Mouse (Mus musculus): ENCODE data around the gene Galnt18. TPM values are rescaled to one million over a fixed set of nuclear protein-coding genes. Genes with fewer than 3 reads are reported as not detected.

Gene Galnt18
- polyA plus RNA-seq, 1 experiment from 2014 or later: 7.8 TPM

GRCm38 (mm10) chr7:111804646-111805045 lies 24.9 kb upstream of the Galnt18 start:
- Histone ChIP-seq H3K4me1 (replicated peaks; ENCODE audit: control insufficient read depth, insufficient read depth, low read length) (no peaks in the 10 kb centered on the region), H3K4me3 (ENCODE audit: low read depth, low read length) (no peak overlapping the region), H3K27me3 (replicated peaks; ENCODE audit: control insufficient read depth, insufficient read depth, low read length) (no peaks in the 10 kb centered on the region), H3K27ac (ENCODE audit: low read depth, low read length) (no peak overlapping the region), H3K9me3 (ENCODE audit: control insufficient read depth) (no peaks in the 10 kb centered on the region), H3K36me3 (ENCODE audit: control insufficient read depth, insufficient read depth) (no peaks in the 10 kb centered on the region), H3K4me2 (replicated peaks; ENCODE audit: low read depth) (no peak overlapping the region), H3K9ac (ENCODE audit: low read depth, low read length) (no peak overlapping the region)
- WGBS: 85% methylated on average over 4 of the region's 4 CpGs
- no peak for TF ChIP-seq CTCF (IDR thresholded peaks at IDR 0.05; ENCODE audit: low read depth)
- ATAC-seq: no peak

DNA sequence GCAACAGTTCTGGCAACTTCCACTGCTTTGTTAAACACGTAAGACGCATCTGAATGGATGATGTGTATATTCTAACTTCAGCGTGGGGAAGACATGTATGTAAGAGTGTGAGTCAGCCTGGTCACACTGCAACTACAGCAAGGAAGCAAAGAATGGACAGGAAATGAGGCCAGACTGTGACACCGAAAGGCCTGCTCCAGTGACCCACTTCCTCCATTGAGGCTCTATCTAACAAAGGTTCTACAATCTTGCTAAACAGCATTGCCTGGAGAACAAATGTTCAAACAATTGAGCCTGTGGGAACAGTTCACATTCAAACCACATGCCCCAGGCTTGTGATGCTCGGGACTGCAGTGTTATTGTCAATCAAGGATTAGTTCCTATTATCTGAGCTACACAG lies 21.0 kb upstream of the Galnt18 start:
- Histone ChIP-seq H3K27ac (ENCODE audit: low read depth, low read length) (no peak overlapping the region), H3K36me3 (ENCODE audit: control insufficient read depth, insufficient read depth) (no peaks in the 10 kb centered on the region), H3K9ac (ENCODE audit: low read depth, low read length) (no peak overlapping the region), H3K27me3 (replicated peaks; ENCODE audit: control insufficient read depth, insufficient read depth, low read length) (no peaks in the 10 kb centered on the region), H3K4me2 (replicated peaks; ENCODE audit: low read depth) (no peak overlapping the region), H3K4me1 (replicated peaks; ENCODE audit: control insufficient read depth, insufficient read depth, low read length) (no peaks in the 10 kb centered on the region; the same call in 1 of the 2 replicates), H3K4me3 (ENCODE audit: low read depth, low read length) (no peak overlapping the region), H3K9me3 (ENCODE audit: control insufficient read depth) (no peaks in the 10 kb centered on the region)
- TF ChIP-seq CTCF (IDR thresholded peaks at IDR 0.05; ENCODE audit: low read depth): no peak
- ATAC-seq: no peak
- WGBS: 71% methylated on average over 5 of the region's 5 CpGs

DNA sequence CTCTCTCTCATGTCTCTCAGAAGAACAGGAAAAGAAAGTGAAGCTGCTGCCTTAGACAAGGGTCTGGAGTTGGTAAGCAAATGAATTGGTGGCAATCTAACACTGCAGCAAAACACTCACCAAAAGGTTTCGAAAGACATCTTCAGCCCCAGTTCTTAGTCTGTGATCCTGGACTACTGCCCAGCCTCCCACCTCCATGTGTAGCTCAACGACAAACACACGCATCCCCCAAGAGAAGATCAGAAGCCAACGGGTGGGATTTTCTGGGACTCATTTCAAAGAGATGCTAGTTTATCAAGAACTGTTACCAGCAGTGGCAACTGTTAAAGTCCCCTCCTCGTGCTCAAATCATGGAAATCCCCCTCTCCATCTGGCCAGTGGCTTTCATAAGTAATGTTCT lies 20.3 kb upstream of the Galnt18 start:
- TF ChIP-seq CTCF (IDR thresholded peaks at IDR 0.05; ENCODE audit: low read depth): no peak
- H3K9me3 ChIP-seq (ENCODE audit: control insufficient read depth): no peaks in the 10 kb centered on the region
- no peaks in the 10 kb centered on the region; the same call in 1 of the 2 replicates for H3K4me1 ChIP-seq (replicated peaks; ENCODE audit: control insufficient read depth, insufficient read depth, low read length)
- no peak overlapping the region for H3K27ac ChIP-seq (ENCODE audit: low read depth, low read length)
- no peak for ATAC-seq
- H3K4me2 ChIP-seq (replicated peaks; ENCODE audit: low read depth): no peak overlapping the region
- no peaks in the 10 kb centered on the region for H3K36me3 ChIP-seq (ENCODE audit: control insufficient read depth, insufficient read depth)
- no peak overlapping the region for H3K4me3 ChIP-seq (ENCODE audit: low read depth, low read length)
- no peaks in the 10 kb centered on the region for H3K27me3 ChIP-seq (replicated peaks; ENCODE audit: control insufficient read depth, insufficient read depth, low read length)
- 85% methylated on average over 5 of the region's 5 CpGs for WGBS
- H3K9ac ChIP-seq (ENCODE audit: low read depth, low read length): no peak overlapping the region

DNA sequence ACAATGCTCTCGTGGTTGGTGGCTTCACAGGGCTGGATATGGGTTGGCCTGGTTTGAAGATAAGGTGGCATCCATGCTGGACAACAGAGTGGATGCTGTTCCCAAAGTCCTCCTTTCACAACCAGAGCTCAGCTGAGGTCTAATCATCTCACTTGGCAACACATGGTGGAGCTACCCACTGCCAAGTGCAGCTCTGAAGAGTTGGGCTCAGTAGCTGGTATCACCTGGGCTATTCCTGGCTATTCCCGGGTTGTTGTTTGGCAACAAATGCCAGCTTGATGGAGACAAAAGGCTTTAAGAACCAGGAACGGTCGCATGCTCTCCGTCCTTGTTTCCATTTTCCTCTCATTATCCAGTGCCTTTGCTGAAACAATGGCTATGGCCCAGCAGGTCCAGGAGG lies 19.2 kb upstream of the Galnt18 start:
- 73% methylated on average over 5 of the region's 5 CpGs for WGBS
- H3K9me3 ChIP-seq (ENCODE audit: control insufficient read depth): no peaks in the 10 kb centered on the region
- no peaks in the 10 kb centered on the region; the same call in 1 of the 2 replicates for H3K4me1 ChIP-seq (replicated peaks; ENCODE audit: control insufficient read depth, insufficient read depth, low read length)
- H3K4me2 ChIP-seq (replicated peaks; ENCODE audit: low read depth): no peak overlapping the region
- no peak overlapping the region for H3K4me3 ChIP-seq (ENCODE audit: low read depth, low read length)
- no peak for TF ChIP-seq CTCF (IDR thresholded peaks at IDR 0.05; ENCODE audit: low read depth)
- H3K27me3 ChIP-seq (replicated peaks; ENCODE audit: control insufficient read depth, insufficient read depth, low read length): no peaks in the 10 kb centered on the region
- no peaks in the 10 kb centered on the region for H3K36me3 ChIP-seq (ENCODE audit: control insufficient read depth, insufficient read depth)
- ATAC-seq: no peak
- no peak overlapping the region for H3K27ac ChIP-seq (ENCODE audit: low read depth, low read length)
- no peak overlapping the region for H3K9ac ChIP-seq (ENCODE audit: low read depth, low read length)

DNA sequence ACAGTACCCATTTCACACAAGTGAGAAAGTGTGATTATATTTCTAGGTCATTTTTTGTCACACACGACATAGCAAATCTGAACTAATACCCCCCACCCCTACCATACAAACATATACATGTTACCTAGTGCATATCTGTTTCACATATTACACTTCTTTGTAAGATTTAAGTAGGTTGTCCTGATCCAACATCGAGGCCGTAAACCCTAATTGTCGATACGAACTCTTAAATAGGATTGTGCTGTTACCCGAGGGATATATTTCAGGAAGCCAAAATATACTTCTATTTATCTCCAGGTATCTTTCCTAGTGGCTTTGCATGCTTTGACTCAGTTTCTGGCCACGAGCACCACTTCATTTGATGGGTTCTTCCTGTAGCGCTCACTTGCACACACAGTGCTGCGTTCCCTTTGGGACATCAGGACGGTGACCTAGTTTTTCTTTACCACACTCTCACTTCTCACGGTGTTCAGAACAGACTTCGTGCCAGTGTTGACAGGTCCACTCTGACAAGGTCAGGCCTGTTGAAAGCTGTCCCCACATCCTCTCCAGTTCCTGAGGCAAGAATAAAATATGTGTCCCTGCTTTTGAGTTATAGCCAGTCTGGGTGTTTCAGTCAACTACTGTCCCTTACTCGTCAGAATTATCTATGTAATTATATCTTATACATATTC lies 17.7 kb upstream of the Galnt18 start:
- no peak for TF ChIP-seq CTCF (IDR thresholded peaks at IDR 0.05; ENCODE audit: low read depth)
- H3K4me1 ChIP-seq (replicated peaks; ENCODE audit: control insufficient read depth, insufficient read depth, low read length): no peaks in the 10 kb centered on the region; the same call in 1 of the 2 replicates
- no peak overlapping the region for H3K4me3 ChIP-seq (ENCODE audit: low read depth, low read length)
- H3K4me2 ChIP-seq (replicated peaks; ENCODE audit: low read depth): no peak overlapping the region
- ATAC-seq: no peak
- H3K27ac ChIP-seq (ENCODE audit: low read depth, low read length): no peak overlapping the region
- H3K9me3 ChIP-seq (ENCODE audit: control insufficient read depth): no peaks in the 10 kb centered on the region
- 90% methylated on average over 13 of the region's 13 CpGs for WGBS
- no peak overlapping the region for H3K9ac ChIP-seq (ENCODE audit: low read depth, low read length)
- H3K27me3 ChIP-seq (replicated peaks; ENCODE audit: control insufficient read depth, insufficient read depth, low read length): no peaks in the 10 kb centered on the region
- H3K36me3 ChIP-seq (ENCODE audit: control insufficient read depth, insufficient read depth): no peaks in the 10 kb centered on the region

DNA sequence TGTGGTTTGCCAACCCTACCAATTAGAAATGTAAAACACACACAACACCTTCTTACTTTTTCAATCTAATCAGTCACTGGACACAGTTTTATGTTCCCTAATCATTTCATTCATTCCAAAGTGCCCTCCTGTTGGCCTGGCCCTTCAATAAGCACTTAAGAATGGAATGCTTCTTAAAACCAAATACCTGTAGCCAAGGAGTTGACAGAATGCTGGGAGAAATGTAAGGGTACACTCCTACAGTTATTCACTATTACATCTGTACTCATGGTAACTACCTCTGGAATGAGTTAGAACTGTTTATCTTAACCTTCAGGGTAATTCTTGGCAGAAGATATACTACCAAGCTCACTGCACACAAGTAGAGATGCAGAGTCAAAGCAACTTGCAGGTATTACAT lies 15.3 kb upstream of the Galnt18 start:
- H3K27me3 ChIP-seq (replicated peaks; ENCODE audit: control insufficient read depth, insufficient read depth, low read length): no peaks in the 10 kb centered on the region
- ATAC-seq: no peak
- H3K9ac ChIP-seq (ENCODE audit: low read depth, low read length): no peak overlapping the region
- TF ChIP-seq CTCF (IDR thresholded peaks at IDR 0.05; ENCODE audit: low read depth): no peak
- H3K9me3 ChIP-seq (ENCODE audit: control insufficient read depth): no peaks in the 10 kb centered on the region
- no peaks in the 10 kb centered on the region for H3K36me3 ChIP-seq (ENCODE audit: control insufficient read depth, insufficient read depth)
- no peaks in the 10 kb centered on the region; the same call in 1 of the 2 replicates for H3K4me1 ChIP-seq (replicated peaks; ENCODE audit: control insufficient read depth, insufficient read depth, low read length)
- no peak overlapping the region for H3K4me2 ChIP-seq (replicated peaks; ENCODE audit: low read depth)
- no peak overlapping the region for H3K27ac ChIP-seq (ENCODE audit: low read depth, low read length)
- H3K4me3 ChIP-seq (ENCODE audit: low read depth, low read length): no peak overlapping the region

All from intestine, postnatal 0 days (tissue).